Mouse (Mus musculus): ENCODE measurements at regions not wholly inside any gene's neighbourhood (a gene's known extent, or its start where the extent isn't known, plus 50 kb on each side); places are given as distances from the start of the nearest gene placed in this dataset.

DNA sequence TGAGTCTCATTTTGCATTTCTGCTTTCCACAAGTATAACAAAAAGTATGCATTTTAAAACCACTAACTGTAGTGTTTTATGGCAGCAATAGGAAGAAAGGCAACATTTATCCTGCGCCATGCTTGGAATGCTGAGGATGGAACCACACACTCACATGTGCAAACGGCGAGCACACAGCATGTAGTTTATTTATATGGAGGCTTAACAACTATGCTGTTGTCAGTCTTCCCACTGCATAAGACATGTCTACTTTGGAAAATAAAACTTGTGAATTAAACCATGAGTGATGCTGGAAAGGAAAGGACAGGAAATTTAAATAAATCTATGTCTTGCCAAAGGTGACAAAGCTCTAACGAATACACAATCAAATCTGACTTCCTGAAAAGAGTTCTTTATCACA is 190.8 kb upstream of the Tle4 start:
- no peaks in the 10 kb centered on the region for H3K36me3 ChIP-seq (ENCODE audit: control insufficient read depth, insufficient read depth)
- H3K4me3 ChIP-seq = no peak overlapping the region
- H3K4me2 ChIP-seq (ENCODE audit: low read depth) = no peak overlapping the region
- no peak for TF ChIP-seq POLR2A (IDR thresholded peaks at IDR 0.05; ENCODE audit: insufficient read length, low read depth)
- no peak for TF ChIP-seq MYOG (IDR thresholded peaks at IDR 0.05; ENCODE audit: control insufficient read depth in 1 of 3, insufficient read depth in 1 of 3, insufficient read length in 2 of 3, low read depth in 2 of 3)
- no peak for TF ChIP-seq TCF3 (IDR thresholded peaks at IDR 0.05; ENCODE audit: insufficient read length, low read depth)
- TF ChIP-seq POLR2AphosphoS2 (IDR thresholded peaks at IDR 0.05; ENCODE audit: insufficient read length, low read depth) = no peak
- no peak for TF ChIP-seq SRF (IDR thresholded peaks at IDR 0.05; ENCODE audit: control insufficient read depth, insufficient read length, low read depth)
- no peak for TF ChIP-seq MAX (IDR thresholded peaks at IDR 0.05; ENCODE audit: low read depth)
- no peak for TF ChIP-seq E2F4 (IDR thresholded peaks at IDR 0.05; ENCODE audit: insufficient read depth)
- TF ChIP-seq REST (IDR thresholded peaks at IDR 0.05; ENCODE audit: insufficient read depth, insufficient read length) = no peak
- no peak for TF ChIP-seq TCF12 (IDR thresholded peaks at IDR 0.05; ENCODE audit: insufficient read depth, poor library complexity, severe bottlenecking)
- no peak for TF ChIP-seq USF1 (IDR thresholded peaks at IDR 0.05; ENCODE audit: low read depth)
- H3K79me2 ChIP-seq (ENCODE audit: control insufficient read depth, insufficient read depth) = no peaks in the 10 kb centered on the region
- no peaks in the 10 kb centered on the region for H3K27me3 ChIP-seq (ENCODE audit: control insufficient read depth, insufficient read depth, insufficient read length)
- no peak overlapping the region for H3ac ChIP-seq (ENCODE audit: control insufficient read depth, insufficient read length)

DNA sequence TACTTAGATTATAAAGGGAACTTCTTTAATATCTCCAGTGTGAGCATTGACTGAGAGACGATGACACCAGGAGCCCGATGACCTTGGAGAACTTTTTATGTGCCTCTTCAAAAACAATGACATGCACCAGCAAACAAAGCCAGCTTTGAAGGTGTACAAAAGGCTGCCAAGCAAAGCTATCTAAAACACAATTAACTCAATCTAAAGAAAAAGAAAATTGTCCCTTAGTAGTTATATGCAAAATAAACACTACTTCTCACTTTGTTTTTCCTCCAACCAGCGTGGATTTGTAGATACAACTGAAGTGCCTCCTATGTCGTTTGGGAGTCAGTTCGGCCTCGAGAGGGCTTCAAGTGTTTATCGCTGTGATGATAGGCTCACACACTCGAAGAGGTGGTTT is 189.0 kb upstream of the Tle4 start:
- Histone ChIP-seq H3K79me2 (ENCODE audit: control insufficient read depth, insufficient read depth) (no peaks in the 10 kb centered on the region), H3ac (ENCODE audit: control insufficient read depth, insufficient read length) (no peak overlapping the region), H3K4me3 (no peak overlapping the region), H3K36me3 (ENCODE audit: control insufficient read depth, insufficient read depth) (no peaks in the 10 kb centered on the region), H3K27me3 (ENCODE audit: control insufficient read depth, insufficient read depth, insufficient read length) (no peaks in the 10 kb centered on the region), H3K4me2 (ENCODE audit: low read depth) (no peak overlapping the region)
- TF ChIP-seq SRF (IDR thresholded peaks at IDR 0.05; ENCODE audit: control insufficient read depth, insufficient read length, low read depth) (no peak), POLR2A (IDR thresholded peaks at IDR 0.05; ENCODE audit: insufficient read length, low read depth) (no peak)

DNA sequence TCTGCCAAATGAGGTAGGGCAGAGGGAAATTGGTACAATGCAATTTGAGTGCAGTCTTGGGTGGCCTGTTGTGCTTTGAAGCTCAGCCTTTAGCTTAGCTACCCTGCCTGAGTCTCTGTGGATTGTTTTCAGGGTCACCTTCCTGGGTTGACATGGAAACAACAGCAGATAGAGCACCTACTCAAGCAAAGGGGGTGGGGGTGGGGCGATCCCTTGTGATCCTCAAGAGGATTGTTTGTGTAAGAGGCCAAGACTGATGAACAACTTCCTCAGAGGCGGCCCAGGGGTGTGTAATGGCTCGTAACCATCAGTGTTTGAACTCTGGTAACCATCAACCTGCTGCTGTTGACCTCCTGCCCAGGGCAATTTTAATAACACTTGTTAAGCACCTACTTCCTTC is 187.8 kb upstream of the Tle4 start:
- H3K36me3 ChIP-seq (ENCODE audit: control insufficient read depth, insufficient read depth) = no peaks in the 10 kb centered on the region
- TF ChIP-seq TCF3 (IDR thresholded peaks at IDR 0.05; ENCODE audit: insufficient read length, low read depth) = no peak
- no peak for TF ChIP-seq SRF (IDR thresholded peaks at IDR 0.05; ENCODE audit: control insufficient read depth, insufficient read length, low read depth)
- no peak for TF ChIP-seq TCF12 (IDR thresholded peaks at IDR 0.05; ENCODE audit: insufficient read depth, poor library complexity, severe bottlenecking)
- TF ChIP-seq CEBPB (IDR thresholded peaks at IDR 0.05; ENCODE audit: insufficient read depth, poor library complexity, severe bottlenecking) = no peak
- TF ChIP-seq POLR2A (IDR thresholded peaks at IDR 0.05; ENCODE audit: insufficient read length, low read depth) = no peak
- no peak for TF ChIP-seq USF1 (IDR thresholded peaks at IDR 0.05; ENCODE audit: low read depth)
- TF ChIP-seq MYOD1 (IDR thresholded peaks at IDR 0.05; ENCODE audit: control insufficient read depth in 1 of 3, insufficient read length in 2 of 3, low read depth in 2 of 3) = no peak
- no peak for TF ChIP-seq REST (IDR thresholded peaks at IDR 0.05; ENCODE audit: insufficient read depth, insufficient read length)
- no peak for TF ChIP-seq MYOG (IDR thresholded peaks at IDR 0.05; ENCODE audit: control insufficient read depth in 1 of 3, insufficient read depth in 1 of 3, insufficient read length in 2 of 3, low read depth in 2 of 3)
- H3K4me2 ChIP-seq (ENCODE audit: low read depth) = no peak overlapping the region
- H3ac ChIP-seq (ENCODE audit: control insufficient read depth, insufficient read length) = no peak overlapping the region
- no peaks in the 10 kb centered on the region for H3K79me2 ChIP-seq (ENCODE audit: control insufficient read depth, insufficient read depth)
- H3K4me3 ChIP-seq = no peak overlapping the region
- no peaks in the 10 kb centered on the region for H3K27me3 ChIP-seq (ENCODE audit: control insufficient read depth, insufficient read depth, insufficient read length)

DNA sequence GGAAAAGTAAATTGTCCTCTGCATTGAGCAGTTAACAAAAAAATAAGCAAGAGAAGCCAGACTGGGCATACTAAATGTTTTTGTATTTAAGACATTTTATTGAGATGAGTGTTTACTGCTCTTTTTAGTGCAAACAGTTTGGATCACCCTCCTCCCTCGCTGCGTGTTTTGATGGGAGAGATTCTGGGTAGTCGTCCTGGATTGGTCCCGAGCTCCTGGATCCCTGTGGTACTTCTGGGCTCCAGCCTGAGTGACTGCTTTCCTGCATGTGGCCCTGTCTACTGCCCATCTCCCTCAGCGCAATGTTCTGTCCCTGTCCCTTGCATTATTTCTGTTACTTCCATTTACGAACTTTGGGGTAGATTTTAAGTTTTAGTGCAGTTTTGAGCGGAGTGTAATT is 179.9 kb upstream of the Tle4 start:
- no peak overlapping the region for H3K4me2 ChIP-seq (ENCODE audit: low read depth)

DNA sequence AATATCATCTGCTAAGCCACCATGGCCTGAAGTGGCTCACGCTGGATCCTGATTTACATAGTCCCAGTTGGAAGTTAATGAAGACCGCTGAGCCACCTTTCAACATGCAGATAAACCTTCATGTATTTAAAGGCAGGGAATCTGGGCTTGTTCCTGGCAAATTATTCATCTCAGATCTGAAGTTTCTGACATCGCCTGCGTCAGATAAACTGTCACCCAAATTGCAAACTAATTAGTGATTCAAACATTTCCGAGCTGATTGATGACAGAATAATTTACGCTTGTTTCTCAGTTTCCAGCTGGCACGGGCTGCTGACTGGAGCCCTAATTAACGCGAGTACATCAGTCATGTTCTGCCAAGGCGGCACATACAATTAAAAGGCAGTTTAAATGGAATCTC is 179.3 kb upstream of the Tle4 start:
- Histone ChIP-seq H3ac (ENCODE audit: control insufficient read depth, insufficient read length) (no peak overlapping the region), H3K79me2 (ENCODE audit: control insufficient read depth, insufficient read depth) (no peaks in the 10 kb centered on the region), H3K4me3 (no peak overlapping the region), H3K27me3 (ENCODE audit: control insufficient read depth, insufficient read depth, insufficient read length) (no peaks in the 10 kb centered on the region), H3K36me3 (ENCODE audit: control insufficient read depth, insufficient read depth) (no peaks in the 10 kb centered on the region), H3K4me2 (ENCODE audit: low read depth) (no peak overlapping the region)
- no peak for TF ChIP-seq MAX (IDR thresholded peaks at IDR 0.05; ENCODE audit: low read depth)
- no peak for TF ChIP-seq E2F4 (IDR thresholded peaks at IDR 0.05; ENCODE audit: insufficient read depth)
- TF ChIP-seq MYOD1 (IDR thresholded peaks at IDR 0.05; ENCODE audit: control insufficient read depth in 1 of 3, insufficient read length in 2 of 3, low read depth in 2 of 3) = no peak
- no peak for TF ChIP-seq TCF3 (IDR thresholded peaks at IDR 0.05; ENCODE audit: insufficient read length, low read depth)
- TF ChIP-seq SRF (IDR thresholded peaks at IDR 0.05; ENCODE audit: control insufficient read depth, insufficient read length, low read depth) = no peak
- no peak for TF ChIP-seq CEBPB (IDR thresholded peaks at IDR 0.05; ENCODE audit: insufficient read depth, poor library complexity, severe bottlenecking)
- no peak for TF ChIP-seq MYOG (IDR thresholded peaks at IDR 0.05; ENCODE audit: control insufficient read depth in 1 of 3, insufficient read depth in 1 of 3, insufficient read length in 2 of 3, low read depth in 2 of 3)
- TF ChIP-seq USF1 (IDR thresholded peaks at IDR 0.05; ENCODE audit: low read depth) = no peak
- no peak for TF ChIP-seq TCF12 (IDR thresholded peaks at IDR 0.05; ENCODE audit: insufficient read depth, poor library complexity, severe bottlenecking)

More for the DNA sequence above, 179.9 kb upstream of the Tle4 start:
- TF ChIP-seq POLR2AphosphoS2 (IDR thresholded peaks at IDR 0.05; ENCODE audit: insufficient read length, low read depth) (no peak), TCF3 (IDR thresholded peaks at IDR 0.05; ENCODE audit: insufficient read length, low read depth) (no peak), TCF12 (IDR thresholded peaks at IDR 0.05; ENCODE audit: insufficient read depth, poor library complexity, severe bottlenecking) (no peak), E2F4 (IDR thresholded peaks at IDR 0.05; ENCODE audit: insufficient read depth) (no peak), MAX (IDR thresholded peaks at IDR 0.05; ENCODE audit: low read depth) (no peak), MYOD1 (IDR thresholded peaks at IDR 0.05; ENCODE audit: control insufficient read depth in 1 of 3, insufficient read length in 2 of 3, low read depth in 2 of 3) (no peak), SRF (IDR thresholded peaks at IDR 0.05; ENCODE audit: control insufficient read depth, insufficient read length, low read depth) (no peak), MYOG (IDR thresholded peaks at IDR 0.05; ENCODE audit: control insufficient read depth in 1 of 3, insufficient read depth in 1 of 3, insufficient read length in 2 of 3, low read depth in 2 of 3) (no peak), POLR2A (IDR thresholded peaks at IDR 0.05; ENCODE audit: insufficient read length, low read depth) (no peak), CEBPB (IDR thresholded peaks at IDR 0.05; ENCODE audit: insufficient read depth, poor library complexity, severe bottlenecking) (no peak), USF1 (IDR thresholded peaks at IDR 0.05; ENCODE audit: low read depth) (no peak), REST (IDR thresholded peaks at IDR 0.05; ENCODE audit: insufficient read depth, insufficient read length) (no peak)
- Histone ChIP-seq H3K79me2 (ENCODE audit: control insufficient read depth, insufficient read depth) (no peaks in the 10 kb centered on the region), H3K27me3 (ENCODE audit: control insufficient read depth, insufficient read depth, insufficient read length) (no peaks in the 10 kb centered on the region), H3ac (ENCODE audit: control insufficient read depth, insufficient read length) (no peak overlapping the region), H3K36me3 (ENCODE audit: control insufficient read depth, insufficient read depth) (no peaks in the 10 kb centered on the region), H3K4me3 (no peak overlapping the region)
